Mouse (Mus musculus) lung, postnatal 14 days (tissue): ENCODE measurements around the gene Efemp2.
A peak's percentile ranks its signal among the peaks of the same experiment; 100 is the strongest.

Experiments
- DNase-seq: peaks from one replicate; pipeline ENCODE4 v3.0.0; 2021

Efemp2 gene

DNA sequence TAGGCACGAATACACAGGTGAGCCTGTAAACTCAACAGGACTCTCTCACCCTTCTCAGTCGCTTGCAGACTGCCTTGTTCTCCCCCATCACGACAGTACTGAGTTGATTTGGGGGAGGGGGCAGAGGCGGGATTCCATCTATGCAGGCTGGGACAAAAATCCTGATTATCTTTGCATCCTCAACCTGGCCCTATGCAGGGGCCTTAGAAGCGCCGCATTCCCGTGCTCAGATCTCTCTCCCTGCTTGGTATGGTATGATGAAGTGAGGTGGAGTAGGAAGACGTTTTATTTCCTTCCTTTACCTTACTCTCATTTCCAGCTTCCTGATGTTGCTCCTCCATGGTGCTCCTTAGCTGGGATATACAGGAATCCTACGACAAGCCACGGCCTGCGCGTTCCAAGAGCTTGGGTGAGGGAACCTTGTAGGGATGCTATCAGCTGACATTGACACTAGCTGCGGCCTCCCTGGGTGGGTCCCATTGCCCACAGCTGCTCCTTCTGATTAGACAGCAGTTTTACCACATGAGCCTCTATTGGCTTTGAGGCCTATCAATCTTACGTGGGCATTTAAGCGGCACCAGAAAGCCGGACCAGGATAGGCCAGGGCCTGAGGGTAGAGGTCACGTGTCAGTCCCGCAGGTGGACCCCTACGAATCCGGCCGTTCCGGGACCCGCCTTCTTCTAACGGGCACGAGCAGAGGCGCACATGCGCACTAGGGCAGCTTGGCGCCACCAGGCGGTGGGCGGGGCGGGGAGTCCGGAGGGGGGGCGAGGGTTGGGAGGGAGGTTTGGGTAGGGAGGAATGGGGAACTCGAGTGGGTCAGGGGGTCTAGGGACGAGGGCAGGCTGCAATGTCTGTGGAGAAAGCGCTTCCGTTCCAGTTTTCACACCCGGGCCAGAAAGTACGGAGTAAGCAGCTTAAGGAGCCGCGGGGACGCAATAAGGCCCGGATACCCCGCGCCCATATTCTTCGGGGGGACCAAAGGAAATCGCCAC is 36.6 kb downstream of the Efemp2 start, which contains the start of gene Snx32:
Gene Snx32, minus strand, starts transcription at position 508 of the 996 bp plus-strand sequence.
- DNase-seq, result peak; percentile 96

DNA sequence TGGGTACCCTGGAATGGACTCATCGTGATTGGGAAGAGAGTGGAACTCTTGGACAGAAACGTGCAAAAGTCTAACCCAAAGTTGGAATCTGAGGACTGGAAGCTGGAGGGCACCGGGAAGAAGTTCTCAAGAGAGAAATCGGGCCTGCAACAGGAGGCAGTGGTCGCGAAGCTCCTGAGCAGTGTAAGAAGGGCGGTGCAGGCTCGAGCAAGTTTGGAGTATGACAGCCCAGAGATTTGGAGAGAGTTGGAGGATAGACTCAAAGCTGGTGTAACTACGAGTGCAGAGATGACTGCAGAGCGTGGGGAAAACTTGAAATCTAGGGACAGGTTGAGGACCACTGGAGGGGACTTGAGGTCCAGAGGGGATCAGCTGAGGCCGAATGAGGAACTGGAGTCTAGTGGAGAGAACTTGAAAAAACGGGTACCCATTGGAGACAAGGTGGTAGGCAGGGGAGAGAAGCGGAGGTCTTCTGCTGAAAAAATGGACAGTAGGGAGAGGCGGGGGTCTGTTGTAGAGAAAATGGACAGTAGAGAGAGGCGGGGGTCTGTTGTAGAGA is 37.4 kb downstream of the Efemp2 start:
- no peak for DNase-seq

DNA sequence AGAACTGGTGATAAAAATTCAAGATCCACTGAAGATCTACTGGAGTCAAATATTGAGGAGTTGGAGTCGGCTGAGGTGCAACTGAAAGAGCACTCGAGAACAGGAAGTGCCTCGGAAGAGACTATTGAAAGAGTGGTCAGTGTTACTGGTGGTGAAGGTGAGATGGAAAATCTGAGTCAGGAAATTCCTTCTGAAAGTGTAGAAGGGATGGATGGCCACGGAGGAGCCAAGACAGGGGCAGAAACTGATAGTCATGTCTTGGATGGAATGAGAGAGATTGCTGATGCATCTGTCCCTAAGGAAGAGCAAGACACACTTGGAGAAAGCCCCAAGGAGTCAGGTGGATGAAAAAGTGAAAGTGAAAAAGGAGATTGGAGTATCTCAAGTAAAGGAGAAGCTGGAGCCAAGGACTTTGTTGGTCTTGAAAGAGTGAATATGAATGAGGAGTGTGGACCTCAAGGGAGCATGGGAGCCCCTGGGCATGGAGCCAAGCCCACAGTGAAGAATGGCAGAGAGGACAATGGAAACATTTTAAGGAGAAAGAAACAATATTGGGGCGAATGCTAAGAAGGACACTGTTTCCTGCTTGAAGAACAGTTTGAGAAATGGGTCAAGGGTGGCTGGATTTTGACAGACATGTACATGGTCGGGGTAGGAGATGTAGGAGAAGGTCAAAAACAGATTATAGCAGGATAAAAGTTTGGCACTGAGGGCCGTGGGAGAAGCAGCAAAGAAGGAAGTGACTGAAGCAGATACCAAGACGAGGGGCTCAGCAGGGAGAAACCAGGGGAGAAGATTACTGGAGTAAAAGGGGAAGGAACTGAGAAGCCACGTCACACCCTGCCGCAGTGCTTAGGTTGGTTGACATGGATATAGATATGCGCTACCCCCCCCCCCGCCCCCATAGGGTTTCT is 38.6 kb downstream of the Efemp2 start:
- DNase-seq, result no peak

DNA sequence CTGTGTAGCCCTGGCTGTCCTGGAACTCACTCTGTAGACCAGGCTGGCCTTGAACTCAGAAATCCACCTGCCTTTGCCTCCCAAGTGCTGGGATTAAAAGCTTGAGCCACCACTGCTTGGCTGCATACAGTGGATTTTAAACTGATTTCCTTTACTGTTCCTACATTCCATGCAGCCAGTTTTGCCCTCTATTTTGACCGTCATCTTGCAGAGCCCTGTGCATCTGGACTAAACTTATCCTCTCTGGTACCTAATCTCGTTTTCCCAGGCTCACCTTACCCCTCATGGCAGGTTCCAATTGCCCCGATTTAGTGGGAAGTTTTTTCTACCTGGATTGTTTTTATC is 39.2 kb downstream of the Efemp2 start:
- DNase-seq, result no peak

DNA sequence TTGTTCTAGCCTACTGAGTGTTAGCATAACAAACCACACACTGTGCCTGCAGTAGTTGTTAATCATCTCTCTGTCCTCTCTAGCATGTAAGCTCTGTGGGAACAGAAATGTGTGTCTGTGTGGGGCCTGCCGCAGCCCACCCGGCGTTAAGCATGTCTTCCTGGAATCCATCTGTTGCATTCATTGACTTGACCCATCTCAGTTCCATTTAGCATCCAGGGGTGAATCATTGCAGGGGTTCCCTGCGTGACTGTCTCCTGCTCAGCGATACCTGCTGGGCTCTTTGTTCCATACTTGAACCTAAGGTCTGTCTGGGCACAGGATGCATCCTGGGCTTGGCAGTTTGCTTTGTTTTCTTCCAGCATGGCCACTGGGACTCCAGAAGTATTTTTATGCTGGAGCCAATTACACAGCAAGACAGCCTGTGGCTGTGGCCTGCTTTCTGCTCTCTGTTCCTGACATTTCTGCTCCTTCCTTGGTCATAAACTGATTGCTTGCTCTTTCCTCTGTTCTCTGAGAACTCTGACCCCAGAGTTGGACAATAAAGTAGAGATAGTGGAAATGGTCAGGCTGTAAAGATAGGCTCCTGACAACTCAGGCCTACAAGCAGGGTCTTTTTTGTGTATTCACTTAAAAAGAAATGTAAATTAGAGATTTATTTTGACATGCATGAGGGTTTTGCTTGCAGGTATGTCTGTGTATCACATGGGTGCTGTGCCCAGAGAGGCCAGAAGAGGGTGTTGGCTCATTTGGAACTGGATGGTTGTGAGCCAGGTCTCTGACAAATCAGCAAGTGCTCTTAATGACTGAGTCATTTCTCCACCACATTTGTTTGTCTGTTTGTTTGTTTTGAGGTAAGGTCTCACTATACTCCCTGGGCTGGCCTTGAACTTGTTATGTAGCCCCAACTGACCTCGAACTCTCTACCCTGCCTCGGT is 42.4 kb downstream of the Efemp2 start:
- no peak for DNase-seq

DNA sequence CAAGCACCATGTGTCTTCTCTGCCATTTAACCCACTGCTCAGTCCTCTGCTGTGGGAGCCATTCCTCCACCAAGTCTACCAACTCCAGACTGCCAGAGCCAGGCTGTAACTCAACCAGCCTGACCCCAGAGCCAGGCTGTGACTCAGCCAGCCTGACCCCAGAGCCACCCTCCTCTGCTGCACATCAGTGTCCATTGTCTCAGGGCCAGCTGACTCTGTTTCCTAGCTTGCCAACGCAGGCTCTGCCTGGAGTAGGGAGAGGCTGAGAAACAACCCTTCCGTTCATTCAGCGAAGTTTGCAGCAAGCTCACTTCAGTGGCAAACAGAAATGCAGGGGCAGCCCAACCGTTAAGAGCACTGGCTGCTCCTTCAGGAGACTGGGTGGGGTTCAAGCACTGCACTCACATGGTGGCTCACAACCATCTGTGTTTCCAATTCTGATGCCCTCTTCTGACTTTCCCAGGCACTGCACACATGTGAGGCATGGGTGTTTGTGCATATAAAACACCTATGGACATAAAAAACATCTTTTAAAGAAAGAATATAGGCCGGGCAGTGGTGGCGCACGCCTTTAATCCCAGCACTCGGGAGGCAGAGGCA is 43.3 kb downstream of the Efemp2 start:
- no peak for DNase-seq

DNA sequence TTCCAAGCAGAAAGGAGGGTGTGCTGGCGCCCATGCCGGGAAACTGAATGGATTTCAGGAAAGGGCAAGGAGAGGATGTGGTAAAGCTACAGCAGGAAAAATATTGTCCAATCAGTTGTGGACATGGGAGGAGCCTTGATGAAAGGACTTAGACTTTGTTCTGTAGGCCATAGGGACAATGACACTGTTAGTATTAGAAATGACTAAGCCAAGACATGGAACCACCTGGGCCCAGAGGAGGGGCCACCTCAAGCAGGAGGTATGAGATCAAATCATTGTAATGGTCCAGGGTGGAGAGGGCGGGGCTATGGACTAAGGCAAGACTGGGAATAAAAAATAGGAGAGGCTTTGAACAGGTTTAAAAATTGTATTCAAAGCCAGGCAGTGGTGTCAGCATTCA is 45.0 kb downstream of the Efemp2 start:
- no peak for DNase-seq

DNA sequence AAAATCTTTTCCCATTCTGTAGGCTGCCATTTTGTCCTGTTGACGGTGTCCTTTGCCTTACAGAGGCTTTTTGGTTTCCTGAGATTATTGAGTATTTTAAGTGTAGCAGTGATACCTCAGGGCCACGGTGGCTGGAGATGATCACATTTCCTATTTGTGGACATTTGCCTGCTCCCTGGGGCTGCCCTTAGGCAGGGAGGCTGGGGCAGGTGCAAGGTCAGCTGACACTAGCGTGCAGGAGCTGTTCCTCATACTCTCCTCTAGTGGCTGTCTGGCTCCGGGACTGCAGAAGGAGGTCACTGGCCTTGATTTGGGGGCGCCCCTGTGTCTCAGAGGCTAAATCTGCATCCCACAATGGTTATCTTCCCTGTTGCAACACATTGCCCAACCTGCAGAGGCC is 51.5 kb downstream of the Efemp2 start:
- no peak for DNase-seq

DNA sequence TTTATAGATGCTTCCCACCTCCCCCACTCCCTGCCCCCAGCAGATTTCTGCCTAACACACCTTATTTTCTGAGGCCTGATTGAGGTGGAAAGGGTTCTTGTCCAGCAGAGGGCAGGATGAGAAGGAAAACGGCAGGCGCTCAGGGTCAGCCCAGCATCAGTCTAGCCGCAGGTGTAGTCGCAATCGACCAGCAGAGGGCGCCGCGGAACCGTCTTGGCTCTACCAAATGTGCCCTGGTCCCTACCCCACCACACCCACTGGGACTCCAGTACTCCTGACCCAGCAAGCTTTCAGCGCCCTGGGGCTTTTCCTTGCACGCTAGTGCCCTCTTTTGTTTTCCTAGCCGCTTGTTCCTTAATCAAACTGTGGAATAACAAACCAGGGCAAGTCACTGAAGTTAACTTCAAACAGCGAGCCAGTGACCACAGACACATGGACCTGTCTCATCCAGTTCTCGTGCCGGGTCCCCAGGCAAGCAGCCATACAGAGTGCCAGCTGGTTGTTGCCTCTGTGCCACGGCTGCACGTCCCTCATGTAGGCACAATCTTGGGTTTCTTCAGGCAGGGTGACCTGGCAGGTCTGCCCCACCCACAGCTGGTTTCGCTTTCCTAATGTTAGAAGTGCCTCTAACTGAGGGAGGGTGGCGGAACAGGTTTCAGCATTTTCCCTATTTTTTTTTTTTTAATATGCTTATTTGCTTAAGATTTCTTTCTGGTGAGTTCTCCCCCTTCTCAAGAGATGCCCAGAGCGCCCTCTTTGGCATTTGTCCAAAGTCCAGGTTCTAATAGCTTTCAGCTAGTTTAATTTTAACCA is 55.8 kb downstream of the Efemp2 start:
- DNase-seq, result peak; percentile 100

DNA sequence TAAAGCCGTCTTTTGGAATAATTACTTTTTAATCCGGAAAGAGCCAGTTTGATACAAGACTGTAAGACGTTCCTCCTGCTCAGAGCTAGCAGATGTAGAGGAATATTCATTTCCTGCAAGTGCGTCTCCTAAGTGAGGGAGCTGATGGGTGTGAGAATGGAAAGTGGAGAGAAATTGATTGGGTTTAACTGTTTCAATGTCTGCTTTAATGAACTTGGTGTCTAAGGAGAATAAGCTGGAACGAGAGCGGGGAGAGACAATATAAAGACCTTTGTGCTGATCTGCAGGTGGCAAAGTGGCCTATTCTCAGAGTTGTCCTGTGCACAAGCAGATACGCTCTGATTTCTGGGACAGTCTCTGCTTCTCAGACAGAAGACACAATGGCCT is 56.4 kb downstream of the Efemp2 start:
- no peak for DNase-seq
